Mouse (Mus musculus) urinary bladder, adult 2 months (tissue): ENCODE results near the gene Gadd45a. TPM values are rescaled to one million over a fixed set of nuclear protein-coding genes. Genes with fewer than 3 reads are reported as not detected.

Experiments
- DNase-seq: peaks from one replicate; pipeline ENCODE4 v3.0.0; 2022; ENCODE audit warnings: low spot score
- polyA plus RNA-seq: library from polyadenylated mRNA; depleted of rRNA; stranded (reverse); fragments of >200 nt; gene quantifications from 2 replicates; pipeline ENCODE4 v1.2.3, GENCODE M21; 2012; rRNA removed

The Gadd45a gene
- polyA plus RNA-seq = 53.5 and 69.7 TPM in 2 replicates

DNA sequence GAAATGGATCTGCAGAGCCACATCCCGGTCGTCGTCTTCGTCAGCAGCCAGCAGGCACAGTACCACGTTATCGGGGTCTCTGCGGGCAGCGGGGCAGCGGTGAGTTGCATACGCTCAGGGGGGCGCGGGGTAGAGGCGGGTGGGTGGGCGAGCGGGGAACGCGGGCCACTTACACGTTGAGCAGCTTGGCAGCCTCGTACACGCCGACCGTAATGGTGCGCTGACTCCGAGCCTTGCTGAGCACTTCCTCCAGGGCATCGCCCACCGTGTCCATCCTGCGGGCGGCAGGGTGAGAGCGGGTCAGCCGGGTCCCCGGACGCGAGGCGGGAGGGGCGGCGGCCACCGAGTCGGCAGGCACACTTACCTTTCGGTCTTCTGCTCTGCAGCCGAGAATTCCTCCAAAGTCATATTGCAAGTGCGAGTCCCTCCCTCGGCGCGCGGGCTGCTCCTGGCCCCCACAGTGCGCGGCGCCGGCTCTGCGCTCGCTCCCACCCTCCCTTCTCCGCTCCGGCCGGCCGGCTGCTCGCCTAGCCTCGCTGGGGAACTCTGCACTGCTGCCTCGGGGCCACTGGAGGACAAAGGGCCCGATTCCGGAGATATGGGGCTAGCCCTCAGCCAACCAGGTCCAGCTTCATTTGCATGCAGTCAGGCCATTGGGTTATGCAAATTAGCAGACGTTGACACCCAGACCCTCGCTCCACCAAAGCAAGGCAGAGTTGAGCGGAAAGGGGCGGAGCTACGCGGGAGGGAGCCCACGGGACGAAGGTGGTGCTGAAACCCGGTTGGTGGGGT, at the start of gene Gadd45a:
Gadd45a (minus strand) TSS at position 621 of the 792 bp plus-strand sequence.
- peak; percentile 98 for DNase-seq

DNA sequence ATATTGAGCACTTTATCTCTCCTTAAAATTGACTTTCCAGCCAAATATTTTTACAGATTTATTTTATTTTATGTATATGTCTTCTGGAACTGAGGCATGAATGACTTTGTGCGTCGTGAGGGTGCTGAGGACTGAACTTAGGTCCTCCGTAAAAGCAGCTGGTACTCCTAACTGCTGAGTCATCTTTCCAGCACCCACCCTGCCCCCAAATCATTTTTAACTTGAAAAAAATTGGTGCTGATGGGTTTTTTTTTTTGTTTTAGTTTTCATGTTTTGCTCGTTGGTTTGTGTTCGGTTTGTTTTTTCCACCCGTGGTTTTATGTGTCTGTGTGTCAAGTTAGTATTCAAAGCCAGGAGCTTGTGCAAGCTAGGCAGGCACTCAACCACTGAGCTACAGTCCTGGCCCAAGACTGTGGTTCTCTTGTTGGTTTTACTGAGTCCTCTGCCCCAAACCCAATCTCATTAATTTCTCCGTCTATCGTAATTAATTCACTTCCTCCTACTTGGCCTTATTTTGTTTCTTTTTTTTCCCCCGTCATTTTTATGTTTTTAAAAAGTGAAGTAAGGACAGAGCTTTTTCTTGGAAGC, 48.7 kb upstream of the Gadd45a start:
- no peak for DNase-seq

DNA sequence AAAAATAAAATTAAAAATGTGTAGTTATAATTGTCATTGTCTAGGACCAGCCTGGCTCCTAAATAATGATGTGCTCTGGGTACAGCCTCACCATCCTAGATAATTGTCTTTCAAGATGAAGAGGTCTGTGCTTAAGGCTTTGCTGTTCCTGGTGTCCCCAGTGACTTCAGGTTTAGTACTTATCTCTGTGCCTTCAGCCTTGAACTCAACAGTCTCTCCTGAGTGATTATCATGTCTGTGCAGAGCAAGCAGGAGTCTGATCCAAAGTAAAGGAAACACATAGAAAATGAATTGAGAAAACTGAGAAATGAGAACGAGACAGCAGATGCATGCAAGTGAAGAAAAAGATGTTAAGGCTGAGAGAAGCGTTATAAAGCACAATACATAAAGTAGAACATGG, 47.2 kb upstream of the Gadd45a start:
- DNase-seq = no peak

DNA sequence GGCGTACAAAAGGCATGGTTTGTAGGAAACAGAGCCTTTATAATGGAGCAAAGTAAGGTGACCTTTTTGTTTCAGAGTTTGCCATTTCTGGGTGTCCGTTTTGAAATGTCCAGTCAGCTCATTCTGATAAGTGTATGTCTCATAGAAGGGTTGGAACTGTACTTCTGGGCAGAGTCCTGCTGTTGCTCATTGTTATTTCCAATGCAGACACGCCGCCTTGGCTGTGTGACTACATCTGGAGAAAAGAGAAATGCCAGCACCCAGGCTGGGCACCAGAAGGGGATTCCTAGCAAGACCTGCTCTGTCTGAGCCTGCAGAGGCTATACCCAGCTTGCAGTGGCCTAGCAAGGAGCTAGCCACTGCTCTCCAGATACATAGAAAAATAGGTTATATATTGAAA, 43.9 kb upstream of the Gadd45a start:
- no peak for DNase-seq

DNA sequence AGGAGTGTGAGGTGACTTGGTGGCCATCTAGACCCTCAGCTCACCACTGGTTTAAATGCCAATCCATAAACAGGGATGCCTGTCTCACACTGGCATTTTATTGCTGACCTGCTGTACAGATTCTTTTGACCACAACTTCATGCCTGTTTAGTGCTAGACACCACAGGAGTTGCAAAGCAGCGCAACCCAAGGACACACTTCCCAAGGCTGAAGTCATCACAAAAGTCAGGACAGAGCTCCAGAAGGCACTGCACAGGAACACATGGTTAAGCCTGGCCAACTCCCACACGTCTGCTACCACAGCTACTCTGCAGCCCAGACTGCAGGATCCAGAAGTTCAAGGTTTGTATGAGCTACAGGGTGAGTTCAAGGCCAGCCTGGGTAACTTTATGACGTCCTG, 40.8 kb upstream of the Gadd45a start:
- no peak for DNase-seq

DNA sequence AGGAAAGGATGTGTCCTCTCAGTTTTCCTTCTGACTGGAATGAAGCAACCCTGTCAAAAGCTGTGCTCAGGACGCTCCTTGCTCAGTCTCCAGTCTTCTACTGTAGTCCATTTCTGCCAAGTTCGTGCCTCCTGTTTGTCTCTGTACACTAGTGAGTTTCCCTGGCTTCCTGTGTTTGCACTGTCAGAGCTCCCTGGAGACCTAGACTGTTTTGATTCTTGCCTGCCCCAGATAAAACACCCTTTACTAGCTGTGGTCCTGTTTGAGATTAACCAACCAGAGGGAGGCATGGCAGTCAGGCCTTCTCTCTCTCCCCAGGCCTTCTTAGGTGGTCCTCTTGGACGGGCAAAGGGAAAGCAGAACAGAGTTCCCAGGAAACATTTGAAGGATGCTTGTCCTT, 40.2 kb upstream of the Gadd45a start:
- DNase-seq = no peak

DNA sequence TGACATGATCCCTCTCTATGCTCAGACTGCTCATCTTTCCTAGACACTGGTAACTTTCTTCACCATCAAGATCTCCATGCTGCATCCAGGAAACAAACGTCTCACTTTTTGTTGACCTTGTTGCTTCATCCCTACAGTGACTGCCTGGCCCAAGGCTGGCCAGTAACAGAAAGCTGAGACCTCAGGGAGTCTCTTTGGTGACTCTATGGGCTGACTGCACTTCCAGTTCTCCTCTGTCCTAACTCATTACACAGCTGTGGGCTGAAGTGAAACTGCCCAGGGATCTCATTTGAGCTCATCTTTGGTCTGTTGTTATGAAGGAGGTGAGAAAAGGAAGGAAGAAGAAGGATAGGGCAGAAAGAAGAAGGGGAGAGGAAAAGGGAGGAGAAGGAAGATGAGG, 39.1 kb upstream of the Gadd45a start:
- no peak for DNase-seq

DNA sequence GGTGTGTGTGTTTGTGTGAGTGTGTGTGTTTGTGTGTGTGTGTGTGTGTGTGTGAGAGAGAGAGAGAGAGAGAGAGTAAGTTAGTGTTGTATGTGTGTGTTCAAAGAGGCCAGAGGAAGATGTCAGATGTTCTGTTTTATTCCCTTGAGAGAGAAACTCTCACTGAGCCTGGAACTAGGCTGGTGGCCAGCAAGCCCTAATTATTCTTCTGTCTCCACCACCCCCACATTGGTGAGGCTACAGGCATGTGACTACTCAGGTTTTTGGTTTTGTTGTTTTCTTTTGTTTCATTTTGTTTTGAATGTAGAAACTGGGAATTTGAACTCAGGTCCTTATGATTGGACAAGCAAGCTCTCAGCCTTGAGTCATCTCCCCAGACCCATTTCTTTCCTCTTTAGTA, 37.6 kb upstream of the Gadd45a start:
- no peak for DNase-seq

DNA sequence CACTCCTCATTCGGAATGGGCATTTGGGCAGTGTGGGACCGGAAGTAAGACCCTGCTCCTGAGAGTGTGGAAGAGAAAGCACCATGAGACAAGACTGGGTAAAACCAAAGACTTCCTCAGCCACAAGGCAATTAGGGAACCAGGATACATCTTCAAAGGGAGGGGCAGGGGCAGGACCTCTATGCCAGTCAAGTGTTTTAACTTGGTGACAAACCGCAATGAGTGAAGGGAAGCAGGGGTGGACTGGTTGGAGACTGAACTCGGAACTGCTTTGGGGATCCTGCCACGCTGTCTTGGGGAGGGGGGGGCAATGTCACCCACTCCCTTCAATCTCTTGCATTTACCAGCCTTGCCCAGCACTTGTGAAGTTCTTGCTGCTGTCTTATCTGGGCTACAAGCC, 36.7 kb upstream of the Gadd45a start:
- no peak for DNase-seq

DNA sequence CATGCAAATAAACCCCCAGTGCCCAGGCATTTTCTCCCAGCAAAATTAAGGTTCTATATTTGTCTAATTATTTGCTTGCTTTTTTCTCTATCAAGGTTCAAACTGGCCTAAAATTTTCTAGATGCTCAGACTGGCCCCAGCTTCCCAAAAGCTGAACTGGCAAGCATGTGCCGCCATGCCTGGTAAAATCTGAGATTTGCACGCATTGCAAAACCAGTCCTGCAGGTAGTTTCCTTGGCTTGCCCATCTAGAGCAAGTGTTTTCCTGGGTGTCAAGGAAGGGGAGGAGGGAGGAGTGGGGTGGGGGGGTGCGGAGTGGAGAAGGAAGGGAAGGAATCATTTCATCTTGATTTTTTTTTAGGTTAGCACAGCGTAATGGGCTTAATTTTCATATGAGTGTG, 36.2 kb upstream of the Gadd45a start:
- no peak for DNase-seq

DNA sequence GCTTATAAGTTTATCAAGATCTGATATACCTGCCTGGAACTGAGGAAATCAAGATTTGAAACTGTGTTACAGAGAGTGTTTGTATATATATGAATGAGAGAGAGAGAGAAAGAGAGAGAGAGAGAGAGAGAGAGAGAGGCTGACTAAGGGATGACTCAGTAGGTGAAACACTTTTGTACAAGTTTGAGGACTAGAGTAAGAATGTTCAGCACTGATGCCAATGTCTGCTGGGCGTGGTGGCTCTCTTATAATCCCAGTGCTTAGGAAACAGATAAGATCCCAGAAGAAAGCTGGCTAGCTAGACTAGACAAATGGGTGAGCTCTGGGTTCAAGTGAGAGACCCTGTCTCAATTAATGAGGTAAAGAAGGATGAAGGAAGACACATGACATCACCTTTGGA, 34.4 kb upstream of the Gadd45a start:
- DNase-seq = no peak

DNA sequence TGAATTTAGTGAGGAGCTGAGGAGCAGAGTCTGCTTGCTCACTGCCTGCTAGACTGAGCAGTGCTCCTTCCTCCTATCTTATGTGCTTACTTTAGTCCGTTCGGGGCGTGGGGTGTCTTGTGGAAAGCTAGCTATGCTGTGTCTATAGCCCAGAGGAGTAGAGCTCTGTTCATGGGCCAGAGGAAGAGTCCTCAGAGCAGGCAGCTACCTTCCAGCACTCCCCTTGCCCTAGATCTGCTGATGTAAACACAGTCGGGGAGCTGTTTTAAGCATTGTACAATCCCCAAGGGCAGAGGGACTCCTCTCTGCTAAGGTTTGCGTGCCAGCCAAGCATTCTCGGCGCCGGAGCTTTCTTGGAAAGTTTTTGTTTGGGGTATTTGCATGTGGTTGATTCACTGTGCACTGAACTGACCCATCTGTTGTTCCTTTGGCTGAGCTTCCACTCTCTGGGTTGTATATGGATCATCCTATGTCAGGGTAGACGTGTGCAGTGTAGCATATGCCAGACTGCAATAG, 32.6 kb upstream of the Gadd45a start:
- peak; percentile 36 for DNase-seq

DNA sequence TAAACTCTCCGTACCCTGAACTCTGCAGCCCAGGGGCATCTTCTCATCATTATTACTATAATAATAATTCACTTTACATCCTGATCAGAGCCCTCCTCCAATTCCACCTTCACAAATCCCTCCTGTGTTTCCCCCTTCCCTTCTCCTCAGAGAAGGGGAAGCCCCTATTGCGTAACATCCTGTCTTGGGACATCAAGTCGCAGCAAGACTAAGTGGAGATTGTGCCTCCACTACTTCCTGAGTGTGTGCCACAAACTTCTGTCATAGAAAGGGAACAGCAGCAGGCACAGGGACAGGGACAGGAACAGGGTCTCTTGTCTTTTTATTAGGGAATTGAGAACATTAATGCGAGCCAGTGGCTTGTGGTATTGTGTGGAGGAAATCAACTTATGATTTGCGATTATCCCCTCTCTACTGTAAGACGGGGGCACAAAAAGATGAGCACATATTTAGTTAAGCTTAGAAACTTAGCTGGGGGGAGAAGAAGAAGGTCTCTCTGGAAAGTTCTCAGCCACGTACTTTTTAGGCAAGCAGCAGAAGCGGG, 32.0 kb upstream of the Gadd45a start:
- DNase-seq = no peak

DNA sequence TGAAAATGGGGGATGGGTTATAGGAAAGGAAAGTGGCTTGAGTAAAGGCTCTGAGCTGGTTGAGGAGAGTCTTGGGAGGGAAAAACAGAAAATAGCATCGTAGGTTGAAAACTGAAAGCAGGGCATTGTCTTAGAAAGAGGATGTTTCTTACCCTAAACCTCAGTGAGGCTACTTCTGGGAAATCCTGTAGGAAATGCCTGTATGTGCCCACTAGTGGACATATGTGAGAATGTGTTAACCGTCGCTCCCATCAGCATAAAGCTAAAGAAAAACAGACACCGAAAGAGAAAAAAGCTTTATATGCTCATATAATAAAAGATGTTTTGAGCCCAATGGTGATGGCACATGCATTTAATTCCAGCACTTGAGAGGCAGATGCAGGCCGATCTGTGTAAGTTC, 22.8 kb upstream of the Gadd45a start:
- no peak for DNase-seq

DNA sequence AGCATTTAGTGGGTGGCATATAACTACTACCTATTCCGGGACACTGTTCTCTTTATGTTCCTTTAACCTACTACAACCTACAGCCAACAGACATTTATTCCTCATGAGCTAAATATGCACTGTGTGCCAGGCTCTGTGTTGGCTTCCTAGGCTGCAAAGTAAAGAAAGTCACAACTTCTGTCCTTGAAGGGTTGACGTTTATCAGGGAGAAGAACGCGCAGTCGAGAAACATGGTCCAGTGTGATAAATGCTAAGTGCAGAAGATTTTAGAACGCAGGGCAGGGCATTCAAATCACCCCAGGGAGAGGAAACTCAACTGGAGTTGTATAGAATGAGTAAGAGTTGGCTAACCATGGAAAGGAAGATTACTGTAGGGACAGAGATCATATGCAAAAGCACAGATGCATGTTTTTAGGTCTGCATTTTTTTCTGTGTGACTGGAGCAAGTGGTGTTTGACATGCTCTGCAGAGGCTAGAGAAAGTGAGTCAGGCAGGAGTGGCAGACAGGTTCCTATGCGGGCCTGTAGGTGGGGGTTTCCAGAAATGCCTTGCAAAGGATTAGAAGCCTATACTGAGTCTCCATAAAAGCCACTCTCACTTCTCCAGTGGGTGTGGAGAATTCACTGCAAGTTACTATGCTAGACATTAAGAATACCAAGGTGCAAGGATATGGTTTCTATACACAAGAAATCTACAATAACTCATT, 20.9 kb upstream of the Gadd45a start:
- no peak for DNase-seq

DNA sequence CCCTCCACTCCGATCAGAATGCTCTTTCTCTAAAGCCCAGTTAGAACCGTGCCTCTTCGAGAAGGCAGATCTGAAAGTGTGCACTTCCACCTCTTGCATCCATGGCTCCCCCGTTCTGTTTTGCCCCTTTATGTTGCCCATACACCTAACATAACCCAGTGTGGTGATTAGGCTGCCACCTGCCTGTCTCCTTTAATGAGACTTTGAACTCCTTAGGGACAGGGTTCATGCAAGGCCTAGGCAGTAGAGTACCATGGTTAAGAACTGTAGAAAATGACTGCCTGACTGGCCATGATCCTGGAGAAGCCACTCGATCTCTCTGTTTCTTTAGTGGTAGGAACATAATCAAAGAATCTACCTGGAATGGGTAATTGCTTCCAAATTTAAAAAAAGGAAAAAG, 20.3 kb upstream of the Gadd45a start:
- DNase-seq = no peak

DNA sequence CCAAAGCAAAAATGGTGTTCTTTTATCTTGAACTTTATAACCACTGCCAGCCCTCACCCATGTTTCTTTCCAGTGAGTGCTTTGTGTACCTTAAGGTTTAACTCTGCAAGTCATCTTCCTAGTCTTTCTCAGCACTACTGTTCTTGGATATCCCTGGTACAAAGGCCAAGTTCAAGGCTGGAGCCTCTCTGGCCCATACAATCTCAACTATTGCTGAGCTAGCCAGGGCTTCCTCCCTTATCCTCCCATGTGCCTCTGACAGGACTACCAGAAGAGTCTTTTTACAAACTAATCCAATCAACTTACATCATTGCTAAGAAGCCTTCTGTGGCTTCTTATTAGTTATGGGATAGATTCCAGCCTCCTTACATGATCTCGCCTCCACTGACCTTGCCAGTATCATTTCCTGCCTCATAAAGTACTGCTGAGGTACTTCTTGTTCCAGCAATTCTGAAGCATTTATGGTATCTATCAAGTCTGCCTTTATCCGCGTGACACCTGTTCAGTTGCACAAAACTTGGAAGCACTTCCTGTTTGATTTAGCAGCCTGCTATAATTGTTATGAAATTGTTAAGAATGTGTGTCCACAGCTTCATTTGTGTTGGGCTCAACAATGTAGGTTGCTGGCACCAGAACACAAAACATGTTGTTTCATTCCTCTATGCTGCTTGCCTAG, 19.8 kb upstream of the Gadd45a start:
- no peak for DNase-seq

DNA sequence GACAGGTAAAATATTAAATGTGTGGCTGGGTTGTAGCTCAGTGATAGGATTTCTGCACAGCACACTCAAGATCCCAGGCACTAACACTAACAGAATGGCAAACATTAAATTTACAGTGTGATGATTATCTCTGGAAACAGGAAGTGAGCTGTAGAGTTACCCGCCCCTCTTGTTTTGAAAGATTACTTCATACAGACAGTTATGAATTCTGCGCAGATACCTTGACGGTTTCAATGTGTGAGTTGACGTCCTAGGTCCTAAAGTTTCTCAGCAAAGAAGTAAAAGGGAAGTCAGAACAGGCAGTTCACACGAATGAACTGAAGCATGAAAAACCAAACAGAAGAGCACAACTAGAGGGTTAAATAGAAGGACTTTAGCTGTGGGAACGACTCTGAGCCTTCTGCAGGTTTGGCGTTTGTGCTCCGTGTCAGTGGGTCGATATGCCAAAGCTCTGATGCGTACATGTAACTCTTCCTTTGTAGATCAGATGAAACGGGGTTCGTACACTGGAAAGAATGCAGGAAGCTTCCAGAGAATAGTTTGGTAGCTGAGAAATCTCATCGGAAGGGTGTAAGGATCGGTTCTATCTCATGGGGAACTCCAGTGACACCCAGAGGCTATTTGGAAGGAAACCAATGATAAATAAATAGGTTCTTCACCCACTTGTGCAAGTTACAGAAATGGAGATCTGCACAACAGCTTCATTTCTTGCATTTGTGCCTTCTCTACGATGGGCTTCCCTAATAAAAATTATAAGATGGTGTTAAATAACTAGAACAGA, 19.0 kb upstream of the Gadd45a start:
- DNase-seq = no peak

DNA sequence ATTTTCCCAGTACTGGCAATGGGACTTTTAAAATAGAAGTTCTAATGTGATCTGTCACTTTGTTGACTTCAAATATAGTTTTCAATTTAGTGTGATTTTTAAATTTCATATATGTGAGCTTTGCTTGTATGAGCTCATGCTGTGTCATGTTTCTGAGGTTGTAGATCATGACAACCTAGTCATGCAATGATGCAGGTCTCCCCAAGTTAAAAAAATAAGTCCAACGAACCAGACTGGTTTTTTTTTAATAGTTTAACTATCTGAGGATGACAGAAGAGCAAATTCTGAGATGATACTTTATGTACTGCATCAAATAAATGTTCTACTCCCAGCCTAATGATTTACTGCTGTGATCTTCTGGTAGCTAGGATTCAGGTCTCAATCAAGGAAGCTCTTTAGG, 12.8 kb upstream of the Gadd45a start:
- DNase-seq = no peak

DNA sequence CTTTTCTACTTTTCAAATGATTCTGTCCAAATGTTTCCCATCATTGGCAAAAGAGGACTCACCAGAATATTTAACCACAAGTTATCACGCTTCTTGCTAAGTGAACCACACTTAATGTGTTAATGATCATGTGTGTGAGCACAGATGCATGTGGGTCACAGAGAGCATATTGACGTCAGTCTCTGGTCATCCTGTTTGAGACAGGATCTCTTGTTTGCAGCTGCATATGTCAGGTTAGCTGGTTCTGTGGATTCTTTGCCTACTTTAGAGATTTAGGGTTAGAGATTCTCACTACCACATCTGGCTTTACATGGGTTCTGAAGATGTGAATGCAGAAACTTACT, 12.4 kb upstream of the Gadd45a start:
- no peak for DNase-seq
